Mouse (Mus musculus) T-helper 1 cell (primary cell): ENCODE measurements around the gene Olfr733.

Experiments
- in situ Hi-C: fragments of 300-600 bp; cut with MboI, MseI; formaldehyde crosslinking; loops from one replicate; pipeline ENCODE4 v1.15.1; 2025; ENCODE audit warnings: high pct_unique_total_duplicates

The Olfr733 gene

GRCm38 (mm10) chr14:50301422-50301821 lies at the start of gene Olfr733:
Olfr733 (minus strand) TSS chr14:50301522.
- in situ Hi-C loops, result no loop called here

GRCm38 (mm10) chr14:50348796-50349195 lies 47.5 kb upstream of the Olfr733 start, which contains the start of gene Olfr735:
Olfr735 (minus strand) TSS chr14:50348872.
- in situ Hi-C loops, result no loop called here

- in situ Hi-C loops, result no loop called here
Measured at GRCm38 (mm10) chr14:50326661-50327060, 25.3 kb upstream of the Olfr733 start, which contains the start of gene Olfr734. Olfr734 (minus strand) TSS chr14:50326761.

DNA sequence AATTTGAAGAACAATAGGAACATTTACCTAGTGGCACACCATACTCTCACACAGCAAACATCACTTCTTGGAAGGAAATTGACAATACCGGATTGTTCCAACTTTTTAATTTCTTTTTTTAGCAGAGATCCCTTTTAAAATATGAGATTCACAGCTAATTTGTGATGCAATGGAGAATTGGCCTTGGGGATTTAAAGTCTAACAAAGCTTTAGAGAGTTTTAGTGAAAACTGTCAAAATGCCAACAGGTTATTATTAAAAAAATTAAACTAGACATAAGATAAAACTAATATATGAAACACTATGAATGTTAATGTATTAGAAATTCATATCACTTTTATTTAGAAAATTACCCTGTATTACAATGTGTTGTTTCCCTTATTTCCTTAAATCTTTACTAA lies 17.2 kb downstream of the Olfr733 start, which contains the start of gene Olfr732:
Gene Olfr732 (minus strand): TSS at position 101 of the 400 bp plus-strand sequence.
- in situ Hi-C loops, result no loop called here
